Mouse (Mus musculus) lung, postnatal 4 days (tissue): ENCODE measurements around the gene Gatm.
A peak's percentile ranks its signal among the peaks of the same experiment; 100 is the strongest.

ENCODE experiments used
- DNase-seq, 2 experiments: peaks; one replicate each; pipeline ENCODE4 v3.0.0; 2021

Gatm gene

DNA sequence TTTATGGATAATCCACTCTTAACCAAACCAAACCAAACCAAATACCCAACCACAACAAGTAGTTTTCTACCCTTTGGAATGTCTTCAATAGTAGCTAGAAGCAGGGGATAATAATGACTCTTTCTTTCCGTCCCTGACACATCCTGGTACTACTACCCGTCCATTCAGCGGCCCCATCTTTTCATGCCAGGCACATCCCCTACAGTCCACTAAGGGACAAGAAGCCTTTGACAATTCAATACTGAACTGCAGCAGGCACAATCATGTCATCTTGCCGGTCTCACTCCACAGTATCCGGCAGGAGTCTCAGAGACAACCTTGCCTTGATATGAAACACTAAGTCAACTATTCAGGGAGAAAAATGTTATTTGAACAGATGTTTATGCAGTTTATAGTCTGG, 5.3 kb downstream of the Gatm start:
- no peak for DNase-seq

DNA sequence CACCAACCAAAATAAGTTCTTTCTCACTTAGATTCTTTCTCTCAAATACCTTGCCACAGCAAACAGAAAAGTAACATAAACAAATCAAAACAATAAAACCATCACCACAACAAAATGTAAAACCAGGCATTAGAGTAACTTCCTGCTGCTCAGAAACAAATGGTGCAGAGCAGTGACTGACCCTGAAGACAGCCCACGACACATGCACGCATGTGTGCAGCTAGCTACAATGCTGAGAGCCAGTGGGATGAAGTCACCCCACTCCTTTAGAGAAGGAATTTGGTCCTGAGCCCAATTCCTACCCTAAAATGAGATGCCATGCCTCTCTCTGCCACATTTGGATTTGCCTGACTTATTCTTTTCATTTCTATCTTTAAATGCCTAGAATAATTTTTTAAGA, 9.7 kb downstream of the Gatm start:
- no peak for DNase-seq

DNA sequence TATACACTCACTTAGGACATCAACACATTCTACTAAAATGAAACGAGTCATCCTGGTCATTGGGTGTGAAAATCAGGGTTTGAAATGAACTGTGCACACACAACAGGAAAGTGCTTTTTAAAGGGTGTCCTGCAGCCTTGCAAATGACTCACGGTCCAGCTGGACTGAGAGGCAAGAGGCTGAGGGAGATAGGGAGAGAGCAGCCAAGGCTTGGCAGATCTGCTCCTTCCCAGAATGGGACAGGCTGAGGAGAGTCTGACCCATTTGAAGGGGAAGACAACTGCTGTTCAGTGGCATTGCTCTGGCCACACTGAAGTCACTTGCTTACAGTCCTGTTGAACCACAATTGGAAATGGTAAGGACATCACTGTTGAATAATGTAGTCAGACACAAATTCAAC, 11.4 kb downstream of the Gatm start:
- DNase-seq, result no peak

DNA sequence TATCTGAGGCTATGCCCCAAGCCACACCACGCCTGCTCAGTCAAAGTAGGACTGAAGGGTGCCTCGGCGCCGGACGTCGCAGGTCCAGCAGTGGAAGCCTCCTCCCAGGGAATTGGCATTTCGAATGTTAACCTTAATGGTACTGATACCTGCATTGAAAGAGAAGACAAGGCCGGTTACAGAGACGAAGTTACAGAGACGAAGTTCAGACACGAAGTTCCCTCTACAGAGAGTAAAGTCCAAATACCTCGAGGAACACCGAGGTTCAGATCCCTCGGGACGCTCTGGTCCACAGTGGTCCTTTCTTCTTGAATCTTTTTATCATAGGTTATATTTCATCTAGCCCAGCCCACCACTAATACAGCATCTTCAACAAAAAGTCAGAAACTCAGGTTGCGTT, 15.6 kb downstream of the Gatm start:
- no peak for DNase-seq

DNA sequence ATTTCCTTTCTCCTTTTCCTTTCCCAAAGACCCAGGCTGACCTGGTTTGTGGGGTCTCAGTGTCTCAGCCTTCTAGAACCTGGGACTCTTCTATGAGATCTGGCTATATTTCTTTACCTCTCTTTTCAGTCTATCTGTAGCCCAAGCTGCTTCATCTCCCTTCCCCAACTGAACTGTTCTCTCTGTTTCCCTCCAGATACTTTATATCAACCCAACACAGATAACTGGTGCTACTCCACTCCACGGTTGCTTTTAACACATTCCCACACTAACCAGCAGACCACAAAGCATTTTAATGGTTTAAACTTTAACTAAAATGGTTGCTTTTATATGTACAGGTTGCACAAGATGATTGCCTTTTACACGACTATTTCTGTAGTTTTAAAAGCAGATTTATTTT, 19.9 kb downstream of the Gatm start:
- no peak for DNase-seq

DNA sequence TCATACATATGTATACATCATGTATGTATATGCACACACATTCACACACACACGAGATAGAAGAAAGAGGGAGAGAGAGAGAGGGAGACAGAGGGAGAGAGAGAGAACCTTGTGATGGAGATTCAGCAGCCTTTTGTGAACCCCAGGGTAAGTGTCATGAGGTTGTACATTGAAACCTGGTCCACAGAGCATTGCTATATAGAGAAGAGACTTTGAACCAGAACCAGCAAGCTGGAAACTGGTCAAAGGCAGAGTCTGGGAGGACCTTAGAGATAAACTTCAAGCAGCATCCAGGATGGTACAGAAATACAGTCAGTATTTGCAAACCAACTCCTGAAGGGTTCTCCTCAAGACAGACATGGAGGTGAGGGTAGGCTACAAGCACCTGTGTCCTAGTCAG, 20.8 kb downstream of the Gatm start:
- no peak for DNase-seq

DNA sequence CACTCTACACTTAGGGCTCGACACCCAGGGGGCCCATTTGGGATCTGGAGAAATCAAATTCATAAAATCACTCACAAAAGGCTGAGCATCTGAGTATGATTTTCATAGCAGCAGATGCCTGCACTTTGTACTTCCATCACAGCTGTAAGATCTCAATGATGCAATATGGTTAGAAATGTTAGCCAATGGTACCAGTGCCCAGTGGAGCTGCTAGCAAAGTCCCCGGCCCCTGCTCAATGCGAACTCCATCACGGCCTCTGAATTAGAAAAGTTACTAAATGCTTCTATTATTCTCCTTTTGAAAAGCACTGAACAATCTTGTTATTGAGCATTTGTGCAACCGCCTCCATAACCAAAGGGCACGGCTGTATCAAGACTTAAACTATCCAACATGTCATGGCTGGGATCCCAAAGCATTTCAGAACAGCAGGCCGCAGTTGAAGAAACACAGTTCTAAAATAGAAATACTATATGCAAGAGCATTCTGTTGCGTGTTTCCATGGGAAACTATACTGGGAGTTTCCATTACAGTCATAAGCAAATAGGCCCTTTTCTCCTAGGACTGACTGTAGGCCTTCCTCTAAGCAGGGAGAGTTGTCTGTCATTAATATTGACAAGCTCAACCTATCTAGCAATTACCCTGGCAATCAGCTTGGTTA, 23.1 kb downstream of the Gatm start:
- DNase-seq, result no peak

DNA sequence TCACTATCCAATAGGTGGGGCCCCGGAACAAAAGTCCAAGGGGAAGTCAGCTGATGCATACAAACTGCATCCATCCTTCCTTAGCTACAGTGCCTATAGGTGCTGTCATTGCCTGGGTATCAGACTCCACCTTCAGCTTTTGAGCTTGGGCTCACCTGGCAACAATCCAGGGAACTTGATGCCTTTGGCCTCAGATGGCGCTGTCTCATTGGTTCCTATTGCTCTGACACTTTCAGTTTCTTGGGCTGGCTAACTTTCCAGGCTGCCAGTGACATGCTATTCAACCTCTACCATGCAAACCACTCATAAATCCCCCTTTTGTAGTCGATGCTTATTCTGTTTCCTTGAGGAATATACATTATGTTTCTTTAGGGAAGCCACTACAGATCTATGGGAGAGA, 24.8 kb downstream of the Gatm start:
- DNase-seq, result no peak

DNA sequence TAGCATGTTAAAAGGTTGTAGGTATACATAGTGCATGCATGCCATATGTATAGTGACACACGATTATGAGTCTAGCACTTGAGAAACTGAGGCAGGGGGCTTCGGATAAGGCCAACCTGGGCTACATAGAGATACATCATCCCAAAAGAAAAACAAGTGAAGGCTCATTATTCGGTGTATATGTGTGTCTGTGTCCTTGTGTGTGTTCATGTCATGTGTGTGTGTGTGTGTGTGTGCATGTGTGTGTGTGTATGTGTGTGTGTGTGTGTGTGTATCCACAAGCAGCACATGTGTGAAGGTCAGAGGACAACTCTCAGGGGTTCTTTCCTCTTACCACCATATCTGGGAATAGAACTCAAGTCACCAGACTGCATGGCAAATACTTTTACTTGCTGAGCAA, 28.8 kb downstream of the Gatm start:
- DNase-seq, result no peak

DNA sequence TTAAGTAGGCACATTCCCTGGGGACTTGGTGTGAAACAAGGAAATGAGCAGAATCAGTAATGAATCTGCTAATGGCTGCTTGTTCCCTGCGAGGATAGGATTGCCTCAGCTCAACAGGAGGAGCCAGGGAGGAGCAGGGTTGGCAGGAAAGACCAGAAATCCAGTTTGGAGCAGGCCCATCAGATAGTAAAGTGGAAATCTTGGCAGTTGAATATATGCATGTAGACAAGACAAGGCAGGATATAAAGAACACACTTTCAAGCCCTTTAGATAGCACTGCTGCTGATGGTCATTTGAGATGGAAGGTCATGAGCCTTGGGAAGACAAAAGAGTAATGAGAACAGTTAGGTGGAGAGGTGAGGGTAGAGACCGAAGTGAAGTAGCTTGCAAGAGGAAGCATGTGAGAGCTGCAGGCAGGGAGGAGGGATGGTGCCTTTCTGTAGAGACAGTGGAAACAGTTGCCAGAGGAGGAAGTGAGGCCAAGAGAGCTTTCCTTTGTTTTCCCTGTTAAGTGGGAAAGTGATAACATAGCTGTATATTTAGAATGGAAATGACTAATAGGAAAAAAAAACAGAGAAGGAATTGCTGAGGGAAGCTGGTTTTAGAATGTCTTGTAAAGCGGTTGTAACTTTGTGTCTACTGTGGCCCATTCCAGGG, 29.6 kb downstream of the Gatm start:
- DNase-seq, result peak; percentile 19 to 38

DNA sequence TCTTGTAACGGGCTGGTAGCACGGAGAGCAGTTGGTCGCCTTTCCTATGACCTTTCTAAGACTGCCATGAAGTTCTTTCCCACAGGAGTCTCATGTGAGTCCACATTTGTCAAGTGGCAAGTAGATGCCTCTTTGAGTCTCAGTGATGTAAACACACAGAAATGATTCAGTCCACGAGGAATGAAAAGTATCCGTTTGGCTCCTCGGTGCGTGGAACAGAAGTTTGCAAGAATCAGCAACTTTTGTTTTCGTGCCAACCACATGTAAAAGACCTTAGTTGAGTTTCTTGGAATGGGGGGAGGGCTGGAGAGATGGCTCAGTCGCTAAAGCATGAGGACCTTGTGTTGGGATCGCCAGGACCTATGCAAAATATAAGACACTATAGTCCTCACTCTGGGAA, 30.7 kb downstream of the Gatm start:
- DNase-seq, result no peak

DNA sequence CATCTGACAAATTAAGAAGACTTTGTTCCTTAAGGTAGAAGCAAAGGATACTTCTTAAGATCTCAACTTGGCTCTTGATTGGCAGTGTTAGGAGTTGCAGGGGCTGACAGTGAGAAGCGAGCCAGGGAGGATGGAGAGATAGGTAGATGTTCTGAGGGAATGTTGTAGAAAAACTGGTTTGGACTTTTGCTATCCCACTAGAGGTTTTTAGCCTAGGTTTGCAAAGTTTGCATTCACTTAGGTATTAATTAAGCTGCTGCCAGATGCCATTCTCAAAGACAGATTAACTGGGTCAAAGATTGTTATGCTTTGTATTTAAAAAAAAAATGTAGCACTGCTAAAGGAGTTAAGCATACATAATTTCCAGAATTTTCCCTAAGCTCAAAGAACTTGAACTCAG, 33.8 kb downstream of the Gatm start:
- DNase-seq, result no peak

DNA sequence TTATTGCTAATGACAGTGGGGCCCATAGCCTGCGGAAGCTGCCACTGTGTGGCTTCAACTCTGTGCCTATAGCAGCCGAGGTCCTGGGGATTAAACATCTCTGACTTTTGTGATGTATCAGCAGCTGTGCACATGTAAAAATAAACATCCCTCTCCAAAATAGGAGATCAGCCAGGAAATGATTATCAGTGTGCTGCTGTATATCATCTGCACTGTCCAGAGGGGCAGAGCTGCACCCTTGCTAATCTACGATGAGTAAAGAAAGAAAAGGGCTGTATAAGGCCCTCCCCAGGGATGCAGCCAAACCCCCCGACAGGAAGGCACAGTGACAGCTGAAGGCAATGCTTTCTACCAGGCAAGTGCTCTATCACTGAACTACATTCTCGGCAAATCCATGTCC, 34.8 kb downstream of the Gatm start:
- peak in 1 of 2 experiments; percentile 21 for DNase-seq

DNA sequence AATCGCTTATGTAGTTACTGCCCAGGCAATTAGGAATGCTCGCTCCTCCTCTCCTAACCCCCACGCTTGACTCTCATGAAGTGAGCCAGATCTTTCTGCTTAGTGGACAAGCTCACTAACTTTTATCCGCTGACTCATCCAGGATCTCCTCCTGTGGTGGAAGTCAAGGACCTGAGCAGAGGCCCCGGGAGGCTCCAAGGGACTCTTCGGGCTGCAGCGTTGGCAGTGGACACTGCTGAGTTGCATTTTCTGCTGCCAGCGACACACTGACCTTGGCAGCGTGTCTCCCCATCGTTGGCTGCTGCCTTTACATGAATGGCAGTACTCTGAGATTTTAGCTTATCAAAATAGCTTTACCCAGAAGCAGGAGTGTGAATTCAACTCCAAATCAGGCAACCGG, 35.6 kb downstream of the Gatm start:
- DNase-seq, result peak in 1 of 2 experiments; percentile 25

DNA sequence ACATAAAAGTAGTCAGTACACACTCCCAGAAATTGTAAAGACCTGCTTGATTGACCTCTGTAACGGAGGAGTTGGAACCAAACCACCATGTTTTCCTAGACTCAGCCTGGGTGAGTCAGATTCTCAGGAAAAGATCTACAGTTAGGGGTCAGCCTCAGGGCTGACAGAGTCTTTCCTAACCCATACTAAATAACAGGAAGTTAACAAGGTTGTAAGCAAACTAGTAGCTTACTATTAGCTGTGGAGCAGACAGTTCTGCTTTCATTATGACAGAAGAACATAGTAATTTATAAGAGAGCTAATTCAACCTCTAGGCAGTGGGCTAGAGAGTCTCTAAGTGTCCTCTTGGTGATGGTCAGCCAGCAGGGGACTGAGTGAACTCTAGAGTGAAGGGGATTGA, 38.7 kb downstream of the Gatm start:
- no peak for DNase-seq

DNA sequence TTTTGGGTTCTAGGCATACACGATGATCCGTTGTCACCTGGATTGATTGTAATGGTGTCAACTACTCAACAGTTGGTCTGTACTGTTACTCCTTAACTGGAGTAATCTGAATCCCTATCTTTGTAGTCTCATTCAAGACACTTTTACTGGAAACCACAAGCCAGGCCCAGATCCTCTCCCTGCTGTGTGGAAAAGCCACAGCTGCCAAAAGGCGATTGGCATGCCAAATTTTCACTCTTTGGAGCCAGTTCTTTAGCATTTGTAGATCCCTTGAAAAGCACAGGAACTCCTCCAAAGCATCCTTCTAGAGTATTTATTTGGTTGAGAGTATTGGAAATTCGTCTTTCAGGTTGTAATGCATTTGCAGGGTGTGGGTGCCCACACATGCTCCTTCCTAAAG, 39.8 kb downstream of the Gatm start:
- no peak for DNase-seq

DNA sequence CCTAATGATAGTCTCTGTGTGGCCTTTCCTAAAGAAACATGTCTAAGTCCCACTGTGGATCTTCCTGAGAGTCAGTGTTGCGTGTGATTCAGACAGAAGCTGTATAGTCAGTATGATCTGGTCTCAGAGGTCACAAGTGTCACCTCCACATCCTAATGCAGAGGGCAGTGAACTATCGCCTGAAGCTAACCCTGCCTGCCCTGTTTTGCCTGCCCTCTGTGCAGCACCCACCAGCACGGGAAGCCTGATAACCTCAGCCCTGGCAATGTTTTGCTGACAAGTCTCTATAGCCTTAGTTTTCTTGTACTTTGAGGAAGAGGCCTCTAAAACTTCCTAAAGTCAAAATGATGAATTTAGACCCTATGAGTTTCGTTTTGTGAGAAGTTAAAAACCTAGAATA, 40.7 kb downstream of the Gatm start:
- DNase-seq, result no peak

DNA sequence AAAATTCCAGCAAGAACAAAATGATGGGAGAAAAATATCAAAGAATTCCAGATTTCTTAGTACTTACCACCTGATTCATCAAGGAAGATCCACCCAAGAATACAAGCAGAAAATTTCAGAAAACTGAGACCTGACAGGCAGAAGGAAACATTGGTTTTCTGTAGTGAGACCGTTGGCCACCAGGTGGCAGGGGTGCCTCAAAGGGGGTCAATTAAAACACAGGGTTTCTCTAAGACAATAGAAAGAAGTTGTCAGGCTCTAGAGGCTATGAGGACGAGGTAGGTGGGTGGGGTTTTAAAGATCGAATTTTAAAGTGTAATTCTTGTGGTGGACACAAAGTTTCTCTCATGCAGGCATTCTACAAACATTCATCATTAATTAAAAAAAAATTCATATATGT, 41.7 kb downstream of the Gatm start:
- peak; percentile 41 to 71 for DNase-seq

DNA sequence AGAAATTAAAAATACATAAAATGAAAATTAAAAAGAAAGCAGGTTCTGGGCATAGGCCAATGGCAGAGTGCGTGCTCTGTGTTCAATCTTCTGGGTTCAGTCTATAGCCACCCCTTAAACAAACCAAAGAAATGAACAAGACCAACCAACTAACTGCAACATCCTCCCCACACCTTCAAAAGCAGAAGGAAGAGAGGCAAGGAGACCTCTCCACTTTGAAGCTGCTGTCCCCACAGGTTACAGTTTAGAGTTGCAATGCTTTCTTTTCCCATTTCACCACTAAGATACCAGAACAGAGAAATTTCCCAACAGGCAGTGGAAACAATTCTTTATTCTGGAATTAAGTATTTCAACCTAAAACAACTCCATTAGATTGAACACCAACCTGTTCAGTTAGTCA, 48.9 kb downstream of the Gatm start:
- no peak for DNase-seq

DNA sequence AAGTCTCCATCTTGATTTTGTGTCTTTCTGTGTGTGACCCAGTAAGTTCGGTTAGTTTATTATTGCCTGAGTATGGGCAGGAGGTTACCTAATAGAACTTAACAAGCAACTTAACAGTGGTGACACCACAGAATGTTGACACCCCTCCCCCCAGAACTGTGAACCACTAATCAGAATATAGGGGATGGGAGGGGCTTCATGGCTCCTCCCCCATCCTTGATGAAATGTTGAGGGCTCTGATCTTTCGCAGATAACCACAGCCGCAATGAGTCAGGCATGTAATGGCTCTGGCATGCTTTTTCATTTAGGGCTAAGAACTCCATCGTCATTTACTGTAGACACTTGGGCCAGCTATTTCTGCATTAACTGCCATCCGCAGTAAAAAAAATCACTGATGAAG, 49.9 kb downstream of the Gatm start:
- DNase-seq, result no peak

DNA sequence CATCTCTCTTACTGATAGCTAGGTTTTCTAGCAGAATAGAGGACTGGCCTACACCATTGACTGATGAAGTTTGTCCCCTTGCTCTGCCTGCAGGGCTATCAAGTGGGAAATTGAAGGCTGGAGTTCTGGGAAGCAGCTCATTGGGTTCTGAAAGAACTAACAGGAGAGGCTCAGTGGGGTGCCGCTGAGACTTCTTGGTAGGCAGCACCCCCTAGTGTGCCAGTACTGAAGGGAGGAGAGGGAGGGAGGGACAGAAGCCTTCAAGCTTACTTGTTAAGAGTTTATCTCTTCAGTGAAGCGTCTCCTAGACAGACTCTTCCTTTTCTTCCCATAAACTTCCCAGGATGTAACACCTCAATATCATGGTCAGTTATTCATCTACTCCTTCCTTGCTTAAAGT, 52.8 kb downstream of the Gatm start:
- DNase-seq, result peak in 1 of 2 experiments; percentile 38
